Mouse (Mus musculus) gastrocnemius, postnatal 25 days (tissue): ENCODE results near the gene Pawr. TPM values are rescaled to one million over a fixed set of nuclear protein-coding genes. Genes with fewer than 3 reads are reported as not detected.
"Not testable (repeated sequence)": the region's sequence is repeated elsewhere in the genome, so short reads cannot be mapped to it uniquely, and the experiment has no call there.

Source experiments
- DNase-seq: peaks from one replicate; pipeline ENCODE4 v3.0.0; 2022
- total RNA-seq, 2 experiments: library from RNA; stranded (reverse); gene quantifications; 1 replicate in 1 of 2; 2 replicates in 1 of 2; pipeline ENCODE4 v1.2.3; 2021

The Pawr gene
- total RNA-seq, 2 experiments from 2014 or later: 0.51 to 1.3 TPM

- no peak for DNase-seq
Measured at GRCm38 (mm10) chr10:108314396-108314795, 17.5 kb upstream of the Pawr start.

GRCm38 (mm10) chr10:108315236-108315635, 16.7 kb upstream of the Pawr start:
- DNase-seq: no peak

GRCm38 (mm10) chr10:108328356-108328755, 3.6 kb upstream of the Pawr start:
- DNase-seq: no peak

- DNase-seq: no peak
Measured at GRCm38 (mm10) chr10:108328983-108329382, 2.9 kb upstream of the Pawr start.

GRCm38 (mm10) chr10:108329771-108330170, 2.1 kb upstream of the Pawr start:
- no peak for DNase-seq

GRCm38 (mm10) chr10:108330964-108331363, 957 bp upstream of the Pawr start:
- no peak for DNase-seq

- DNase-seq: peak; percentile 10
Measured at GRCm38 (mm10) chr10:108332571-108333541, 935 bp downstream of the Pawr start.

- DNase-seq: no peak
Measured at GRCm38 (mm10) chr10:108333642-108334041, 1.7 kb downstream of the Pawr start.

- no peak for DNase-seq
Measured at GRCm38 (mm10) chr10:108334096-108334495, 2.2 kb downstream of the Pawr start.

- no peak for DNase-seq
Measured at GRCm38 (mm10) chr10:108335736-108336292, 3.9 kb downstream of the Pawr start.

GRCm38 (mm10) chr10:108336581-108336980, 4.7 kb downstream of the Pawr start:
- no peak for DNase-seq

GRCm38 (mm10) chr10:108338055-108338961, 6.4 kb downstream of the Pawr start:
- no peak for DNase-seq

- DNase-seq: no peak
Measured at GRCm38 (mm10) chr10:108339118-108339517, 7.2 kb downstream of the Pawr start.

GRCm38 (mm10) chr10:108339872-108340271, 8.0 kb downstream of the Pawr start:
- no peak for DNase-seq

- no peak for DNase-seq
Measured at GRCm38 (mm10) chr10:108343734-108344133, 11.8 kb downstream of the Pawr start.

- DNase-seq: no peak
Measured at GRCm38 (mm10) chr10:108345123-108345522, 13.2 kb downstream of the Pawr start.

GRCm38 (mm10) chr10:108346301-108346700, 14.4 kb downstream of the Pawr start:
- DNase-seq: not testable (repeated sequence)

GRCm38 (mm10) chr10:108350125-108351070, 18.5 kb downstream of the Pawr start:
- no peak for DNase-seq

GRCm38 (mm10) chr10:108352944-108353343, 21.0 kb downstream of the Pawr start:
- DNase-seq: no peak

- no peak for DNase-seq
Measured at GRCm38 (mm10) chr10:108354726-108355391, 22.9 kb downstream of the Pawr start.

GRCm38 (mm10) chr10:108355392-108355775, 23.5 kb downstream of the Pawr start:
- no peak for DNase-seq
